Mouse (Mus musculus) megakaryocyte, embryonic 14.5 days (primary cell): ENCODE measurements around the gene Mfsd1.

Source experiments
- FLI1 ChIP-seq: IDR thresholded peaks from 2 replicates; pipeline ENCODE4 v1.6.1; 2012; ENCODE audit warnings: low read length, inconsistent platforms, mixed read lengths
- GATA1 ChIP-seq: IDR thresholded peaks from 3 replicates; pipeline ENCODE4 v1.6.1; 2012; ENCODE audit warnings: mixed read lengths, low read length, inconsistent platforms, borderline replicate concordance

GRCm38 (mm10) chr3:67553927-67554448 is 28.6 kb upstream of the Mfsd1 start:
- TF ChIP-seq FLI1 (no peak), GATA1 (no peak)
